Mouse (Mus musculus) embryonic facial prominence, embryonic 12.5 days (tissue): Measurements from ENCODE around the gene Dda1. TPM values are rescaled to one million over a fixed set of nuclear protein-coding genes. Genes with fewer than 3 reads are reported as not detected.

Experiments
- ATAC-seq: fragments of 200-750 bp; cut with Nextera tagmentation; 2 replicates; pipeline ENCODE4 v1.8.0; 2017; ENCODE audit not compliant: insufficient number of reproducible peaks, insufficient read depth, low FRiP score, low TSS enrichment
- H3K27ac ChIP-seq: fragments of 300-500 bp; sonication (generic); 2 replicates; pipeline ENCODE4 v1.5.1; 2016; ENCODE audit warnings: mild to moderate bottlenecking
- H3K27me3 ChIP-seq: fragments of 300-500 bp; sonication (generic); 2 replicates; pipeline ENCODE4 v1.6.1; 2016; ENCODE audit warnings: mild to moderate bottlenecking, moderate library complexity
- H3K36me3 ChIP-seq: fragments of 300-500 bp; sonication (generic); 2 replicates; pipeline ENCODE4 v1.6.1; 2016; ENCODE audit warnings: mild to moderate bottlenecking
- H3K4me1 ChIP-seq: fragments of 300-500 bp; sonication (generic); 2 replicates; pipeline ENCODE4 v1.6.1; 2016
- H3K4me2 ChIP-seq: fragments of 300-500 bp; sonication (generic); replicated peaks from 2 replicates; pipeline ENCODE4 v1.6.1; 2016; ENCODE audit warnings: mild to moderate bottlenecking, moderate library complexity
- H3K4me3 ChIP-seq: fragments of 300-500 bp; sonication (generic); 2 replicates; pipeline ENCODE4 v1.5.1; 2016; ENCODE audit warnings: mild to moderate bottlenecking
- H3K9ac ChIP-seq: fragments of 300-500 bp; sonication (generic); 2 replicates; pipeline ENCODE4 v1.6.1; 2016; ENCODE audit warnings: mild to moderate bottlenecking, moderate library complexity
- H3K9me3 ChIP-seq: fragments of 300-500 bp; sonication (generic); 2 replicates; pipeline ENCODE4 v1.6.1; 2016; ENCODE audit warnings: mild to moderate bottlenecking, moderate library complexity
- WGBS: fragments of 180-500 bp; shearing (Covaris S2); methylation state at CpG from one replicate; pipeline ENCODE4 v1.1.7; 2016; 5-methylcytosine and 5-hydroxymethylcytosine counted together
- polyA plus RNA-seq: library from polyadenylated mRNA; unstranded; fragments of >200 nt; fragmentation: Nextera tagmentation; extraction: Ambion mirVana; gene quantifications from 2 replicates; pipeline ENCODE4 v1.2.1, GENCODE M21; 2016

Gene Dda1
- polyA plus RNA-seq, 1 experiment from 2014 or later = 108 TPM

DNA sequence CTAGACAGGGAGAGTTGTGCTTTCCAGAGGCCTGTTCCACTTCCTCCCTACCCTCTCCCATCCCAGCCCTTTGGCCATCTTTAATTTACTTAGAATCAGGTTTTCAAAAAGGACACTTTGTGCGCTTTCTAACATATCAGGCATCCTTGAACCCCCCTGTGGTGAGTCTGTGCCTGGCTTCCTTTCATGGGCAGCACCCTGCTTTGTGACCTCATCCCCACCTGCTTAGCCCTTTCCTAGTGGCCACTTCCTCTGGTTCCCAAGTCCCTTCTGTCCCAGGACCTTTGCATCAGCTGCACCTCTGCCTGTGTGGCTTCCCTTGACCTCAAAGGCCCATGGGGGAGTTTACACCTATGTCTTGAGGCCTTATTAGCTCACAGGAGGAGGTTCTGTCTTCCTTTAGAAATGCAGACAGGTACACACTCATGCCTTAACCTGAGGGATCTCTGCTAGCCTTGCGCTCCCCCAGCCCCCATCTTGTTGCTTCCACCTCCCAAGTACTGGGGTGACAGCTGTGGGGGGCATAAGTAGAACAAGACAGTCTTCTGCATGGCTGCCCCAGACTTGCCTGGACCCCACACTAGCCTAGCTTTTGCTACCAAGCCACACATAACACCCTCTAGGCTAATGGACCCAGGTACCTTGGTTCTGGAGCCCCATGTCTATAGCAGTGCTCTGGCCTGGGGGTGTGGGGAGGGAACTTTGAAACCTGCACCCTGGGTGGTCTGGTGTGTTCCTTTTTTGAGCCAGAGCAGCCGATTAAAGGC lies 1.3 kb downstream of the Dda1 start:
- WGBS = 82% methylated on average over 3 of the region's 3 CpGs
- peak overlapping the region; percentile 85 for H3K9ac ChIP-seq
- no peaks in the 10 kb centered on the region for H3K27me3 ChIP-seq
- no peak overlapping the region for H3K27ac ChIP-seq
- H3K9me3 ChIP-seq = no peaks in the 10 kb centered on the region
- peaks cover 47% of the 10 kb centered on the region for H3K36me3 ChIP-seq
- H3K4me1 ChIP-seq = peaks cover 16% of the 10 kb centered on the region
- H3K4me2 ChIP-seq = peak overlapping the region; percentile 88
- no peak for ATAC-seq
- H3K4me3 ChIP-seq = peak overlapping the region; percentile 90

DNA sequence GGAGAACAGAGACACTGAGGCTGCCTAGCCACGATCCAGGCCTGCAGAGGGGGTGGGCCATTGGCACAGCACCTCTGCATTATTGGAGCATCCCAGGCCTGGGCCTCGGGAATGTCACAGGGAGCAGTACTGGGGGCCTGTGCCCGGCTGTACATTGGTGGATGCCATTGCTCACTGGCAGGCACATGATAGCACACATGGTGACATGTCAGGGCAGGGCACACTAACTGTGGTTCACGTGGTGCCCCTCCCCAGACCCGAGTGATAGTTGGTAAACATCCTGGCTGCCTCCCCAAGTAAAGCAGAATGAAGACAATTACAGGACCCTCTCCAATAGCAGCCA lies 1.9 kb downstream of the Dda1 start:
- H3K4me3 ChIP-seq = 0 out of 2 replicates have a peak overlapping the region, but pooled peaks have one; percentile 90
- peaks cover 51% of the 10 kb centered on the region for H3K36me3 ChIP-seq
- no peak for ATAC-seq
- H3K9me3 ChIP-seq = no peaks in the 10 kb centered on the region
- H3K27ac ChIP-seq = no peak overlapping the region
- H3K9ac ChIP-seq = no peak overlapping the region
- H3K4me1 ChIP-seq = peaks cover 15% of the 10 kb centered on the region
- H3K4me2 ChIP-seq = no peak overlapping the region
- WGBS = 86% methylated on average over 5 of the region's 5 CpGs
- no peaks in the 10 kb centered on the region for H3K27me3 ChIP-seq

DNA sequence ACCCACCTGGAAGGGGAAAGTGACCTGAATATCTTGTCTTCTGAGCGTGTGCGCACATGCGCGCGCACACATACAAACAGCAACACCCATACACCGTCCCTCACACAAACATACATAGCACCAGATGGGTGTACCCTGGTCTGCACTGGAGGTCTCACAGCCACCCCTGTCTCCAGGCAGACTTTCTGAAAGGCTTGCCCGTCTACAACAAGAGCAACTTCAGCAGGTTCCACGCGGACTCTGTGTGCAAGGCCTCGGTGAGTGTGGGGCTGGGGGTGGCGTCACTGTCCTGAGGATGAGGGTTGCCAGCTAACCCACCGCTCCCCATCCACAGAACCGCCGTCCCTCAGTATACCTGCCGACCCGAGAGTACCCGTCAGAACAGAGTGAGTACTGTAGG lies 2.9 kb downstream of the Dda1 start:
- H3K9ac ChIP-seq = no peak overlapping the region
- H3K4me1 ChIP-seq = peaks cover 18% of the 10 kb centered on the region
- no peak overlapping the region for H3K4me3 ChIP-seq
- peaks cover 51% of the 10 kb centered on the region for H3K36me3 ChIP-seq
- H3K27me3 ChIP-seq = no peaks in the 10 kb centered on the region
- H3K4me2 ChIP-seq = no peak overlapping the region
- ATAC-seq = no peak
- no peaks in the 10 kb centered on the region for H3K9me3 ChIP-seq
- no peak overlapping the region for H3K27ac ChIP-seq
- WGBS = 94% methylated on average over 17 of the region's 17 CpGs

DNA sequence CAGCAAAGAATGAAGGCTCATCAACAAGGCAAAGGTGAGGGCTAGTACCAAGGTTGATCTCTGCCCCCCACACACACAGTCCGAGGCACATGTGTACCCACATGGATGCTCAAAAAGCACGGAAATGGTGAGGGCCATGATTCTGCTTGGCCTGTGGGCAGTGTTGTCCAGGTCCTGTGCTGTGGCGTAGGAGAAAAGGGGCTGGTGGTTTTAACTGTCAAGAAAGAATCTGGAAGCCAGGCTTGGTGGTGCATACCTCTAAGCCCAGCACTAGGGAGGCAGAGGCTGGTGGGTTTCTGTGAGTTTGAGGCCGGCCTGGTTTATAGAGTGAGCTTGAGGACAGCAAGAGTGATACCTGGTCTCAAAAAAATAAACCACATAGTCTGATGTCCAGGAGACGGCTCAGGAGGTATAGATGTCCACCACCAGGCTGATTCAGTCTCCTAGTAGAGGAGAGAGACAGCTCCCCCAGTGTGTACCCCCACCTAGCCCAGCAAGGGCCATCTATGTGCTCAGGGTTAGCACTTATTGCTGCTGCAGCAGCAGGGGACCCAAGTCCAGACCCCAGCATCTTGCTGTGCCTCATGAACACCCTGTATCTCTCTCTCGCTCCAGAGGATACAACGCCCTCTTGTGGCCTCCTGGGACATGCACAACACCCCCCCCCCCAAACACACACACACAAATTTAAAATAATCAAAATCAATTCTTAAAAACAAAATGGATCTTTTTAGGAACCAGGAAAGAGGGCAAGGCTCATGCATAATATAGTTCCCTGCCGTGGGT lies 3.8 kb downstream of the Dda1 start:
- no peak overlapping the region for H3K4me2 ChIP-seq
- ATAC-seq = no peak
- H3K36me3 ChIP-seq = peaks cover 51% of the 10 kb centered on the region
- H3K9ac ChIP-seq = no peak overlapping the region
- no peak overlapping the region for H3K4me3 ChIP-seq
- peaks cover 28% of the 10 kb centered on the region for H3K4me1 ChIP-seq
- no peaks in the 10 kb centered on the region for H3K9me3 ChIP-seq
- no peak overlapping the region for H3K27ac ChIP-seq
- H3K27me3 ChIP-seq = no peaks in the 10 kb centered on the region
- 81% methylated on average over 8 of the region's 8 CpGs for WGBS

DNA sequence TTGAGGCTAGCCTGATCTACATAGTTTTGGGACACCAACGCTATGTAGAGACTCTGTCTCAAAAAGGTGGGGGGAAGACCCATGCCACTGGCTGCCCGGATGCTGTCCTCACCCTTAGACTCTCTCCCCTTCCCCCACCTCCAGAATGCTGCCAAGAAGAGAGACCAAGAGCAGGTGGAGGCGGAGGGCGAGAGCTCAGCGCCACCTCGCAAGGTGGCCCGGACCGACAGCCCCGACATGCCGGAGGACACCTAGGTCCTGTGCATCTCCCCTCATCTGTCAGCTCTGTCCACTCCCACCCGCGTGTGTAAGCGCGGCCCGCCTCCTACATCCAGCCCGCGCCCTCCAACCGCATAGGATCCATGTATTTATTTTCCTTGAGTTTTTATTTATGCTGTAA lies 5.3 kb downstream of the Dda1 start:
- no peaks in the 10 kb centered on the region for H3K9me3 ChIP-seq
- H3K36me3 ChIP-seq = peaks cover 57% of the 10 kb centered on the region
- H3K9ac ChIP-seq = no peak overlapping the region
- 90% methylated on average over 18 of the region's 18 CpGs for WGBS
- H3K27ac ChIP-seq = no peak overlapping the region
- no peak for ATAC-seq
- no peak overlapping the region for H3K4me3 ChIP-seq
- peaks cover 28% of the 10 kb centered on the region for H3K4me1 ChIP-seq
- H3K4me2 ChIP-seq = no peak overlapping the region
- H3K27me3 ChIP-seq = no peaks in the 10 kb centered on the region

DNA sequence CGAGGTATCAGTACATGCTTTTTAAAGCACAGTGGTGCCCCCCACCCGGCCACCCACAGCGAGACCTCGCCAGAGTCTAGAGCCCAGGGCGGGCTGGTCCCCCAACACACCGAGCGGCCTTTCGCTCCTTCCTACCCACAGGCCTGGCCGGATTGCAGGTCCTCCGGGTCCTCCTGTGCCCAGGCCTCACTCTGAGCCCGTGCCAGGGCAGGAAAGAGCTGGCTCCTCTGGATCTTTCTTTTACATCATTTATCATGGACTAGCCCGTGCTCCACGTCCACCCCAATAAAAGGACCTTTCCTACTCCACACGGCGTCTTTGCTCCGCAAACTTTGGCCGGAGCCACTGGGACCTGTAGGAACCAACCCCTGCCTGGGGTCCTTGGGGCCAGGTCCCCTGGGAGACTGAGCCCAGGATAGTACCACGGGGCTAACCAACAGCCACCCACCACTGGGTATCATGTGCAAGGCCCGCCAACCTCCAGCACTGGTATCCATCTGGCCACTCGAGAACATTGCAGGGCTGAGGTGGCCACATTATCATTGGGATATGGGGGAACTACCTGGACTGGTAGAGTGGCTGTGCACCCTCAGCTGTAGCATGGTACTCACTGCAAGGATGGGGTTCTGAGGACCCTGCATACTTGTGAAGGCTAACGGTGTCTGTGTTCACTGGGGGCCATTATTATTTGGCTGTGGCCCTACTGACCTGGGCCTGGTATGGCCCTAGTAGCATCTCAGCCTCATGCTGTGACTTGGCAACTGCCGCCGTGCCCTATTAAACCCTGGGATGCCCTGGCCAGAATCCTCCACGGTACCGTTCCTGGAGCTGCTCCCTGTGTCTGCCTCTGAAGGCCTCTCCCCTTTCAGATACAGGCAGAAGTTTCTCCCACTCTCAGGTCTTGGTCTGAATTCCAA lies 6.0 kb downstream of the Dda1 start:
- 90% methylated on average over 25 of the region's 25 CpGs for WGBS
- H3K4me3 ChIP-seq = no peak overlapping the region
- H3K27me3 ChIP-seq = no peaks in the 10 kb centered on the region
- no peak overlapping the region for H3K4me2 ChIP-seq
- H3K27ac ChIP-seq = no peak overlapping the region
- no peaks in the 10 kb centered on the region for H3K9me3 ChIP-seq
- peaks cover 23% of the 10 kb centered on the region for H3K4me1 ChIP-seq
- peaks cover 62% of the 10 kb centered on the region for H3K36me3 ChIP-seq
- H3K9ac ChIP-seq = no peak overlapping the region
- ATAC-seq = no peak

DNA sequence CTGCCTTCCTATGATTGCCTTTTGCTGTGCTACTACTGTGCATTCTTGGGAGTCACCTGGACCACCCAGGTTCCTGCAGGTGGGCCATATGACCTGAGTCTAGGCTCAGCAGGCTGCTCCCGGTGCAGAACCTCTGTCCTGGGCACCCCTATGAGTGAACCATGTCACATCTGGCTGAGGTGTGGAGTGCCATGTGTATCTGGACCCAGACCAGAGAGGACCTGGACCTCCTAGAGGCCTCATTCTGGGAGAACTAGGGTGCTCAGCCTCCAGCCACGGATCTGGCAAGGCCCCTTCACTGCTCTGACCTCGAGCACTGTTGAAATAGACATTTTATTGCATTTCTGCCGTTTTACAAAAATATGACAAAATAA lies 6.7 kb downstream of the Dda1 start:
- H3K27ac ChIP-seq = 0 out of 2 replicates have a peak overlapping the region, but pooled peaks have one; percentile 85
- peak overlapping the region; percentile 60 for H3K4me3 ChIP-seq
- H3K27me3 ChIP-seq = no peaks in the 10 kb centered on the region
- H3K9me3 ChIP-seq = no peaks in the 10 kb centered on the region
- WGBS = 21% methylated on average over 4 of the region's 4 CpGs
- H3K4me1 ChIP-seq = peaks cover 18% of the 10 kb centered on the region
- peak overlapping the region; percentile 91 for H3K4me2 ChIP-seq
- H3K36me3 ChIP-seq = peaks cover 68% of the 10 kb centered on the region
- no peak for ATAC-seq
- peak overlapping the region; percentile 74 for H3K9ac ChIP-seq

DNA sequence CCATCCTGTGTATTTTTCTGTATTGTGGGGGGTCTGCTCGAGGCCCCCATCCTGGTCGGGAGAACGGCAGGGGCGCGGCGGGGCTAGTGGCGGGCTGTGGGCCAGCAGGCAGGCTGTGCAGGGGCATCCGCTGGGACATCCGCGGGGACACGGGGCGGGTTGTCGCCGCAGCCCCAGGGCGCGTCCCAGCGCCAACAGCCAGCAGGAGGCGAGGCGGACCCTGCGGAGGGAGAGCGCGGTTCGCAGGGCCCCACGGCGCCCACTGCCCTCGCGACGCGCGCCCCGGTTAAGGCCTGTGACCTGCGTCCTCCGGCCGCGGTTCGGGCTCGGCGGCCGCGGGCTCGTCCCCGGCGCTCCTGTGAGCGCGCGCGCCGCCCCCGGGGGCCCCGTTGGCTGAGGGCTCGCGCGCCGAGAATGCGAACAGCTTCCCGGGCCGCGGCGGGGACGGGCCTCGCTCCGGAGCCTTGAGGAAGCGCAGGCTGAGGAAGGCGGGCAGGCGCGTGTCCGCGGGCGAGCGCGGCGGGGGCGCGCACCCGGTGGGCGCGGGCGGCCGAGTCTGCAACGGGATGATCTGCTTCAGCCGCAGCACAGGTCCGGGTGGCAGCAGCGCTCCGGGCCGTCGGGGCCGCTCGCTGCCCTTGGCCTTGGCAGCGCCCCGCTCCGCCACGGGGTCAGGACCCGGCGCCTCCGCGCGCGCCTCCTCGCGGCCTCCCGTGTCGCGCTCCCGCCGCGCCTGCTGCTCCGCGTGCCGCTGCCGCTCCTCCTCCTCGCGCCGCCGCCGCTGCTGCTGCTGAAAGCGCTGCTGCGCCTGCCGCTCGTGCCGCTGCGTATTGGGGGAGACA lies 7.3 kb downstream of the Dda1 start:
- peaks cover 67% of the 10 kb centered on the region for H3K36me3 ChIP-seq
- H3K27me3 ChIP-seq = no peaks in the 10 kb centered on the region
- peak overlapping the region; percentile 60 for H3K4me3 ChIP-seq
- H3K4me1 ChIP-seq = peaks cover 18% of the 10 kb centered on the region
- ATAC-seq = peak; percentile 16; the same call in 1 of the 2 replicates
- peak overlapping the region; percentile 74 for H3K9ac ChIP-seq
- H3K27ac ChIP-seq = peak overlapping the region; percentile 85
- H3K9me3 ChIP-seq = no peaks in the 10 kb centered on the region
- under 1% methylated on average over 77 of the region's 121 CpGs for WGBS
- H3K4me2 ChIP-seq = peak overlapping the region; percentile 91

DNA sequence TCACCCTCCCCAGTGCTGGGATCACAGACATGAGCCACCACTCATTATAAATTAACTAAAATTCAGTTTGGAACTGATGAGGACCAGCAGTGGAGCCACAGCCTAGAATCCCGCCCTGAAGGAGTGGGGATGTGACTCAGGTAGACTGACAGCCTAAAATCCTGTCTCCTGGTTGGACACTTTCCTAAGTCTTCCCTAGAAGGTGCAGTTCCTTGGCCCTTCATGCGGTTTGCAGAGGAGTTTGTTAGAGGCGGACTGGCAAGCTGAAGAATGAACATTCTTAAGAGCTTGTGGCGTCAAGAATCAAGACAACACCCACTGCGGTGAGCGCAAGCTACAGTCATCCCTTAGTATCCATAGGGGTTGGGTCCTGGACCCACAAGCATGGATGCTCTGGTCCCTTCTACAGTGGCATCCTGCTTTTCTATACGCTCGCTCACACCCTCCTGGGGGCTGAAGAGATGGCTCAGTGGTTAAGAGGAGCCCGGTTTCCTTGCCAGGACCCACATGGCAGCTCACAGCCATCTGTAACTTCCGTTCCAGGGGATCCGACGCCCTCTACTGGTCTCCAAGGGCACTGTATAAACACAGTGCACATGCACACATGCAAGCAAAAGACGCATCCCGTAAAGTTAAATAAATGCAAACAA lies 8.3 kb downstream of the Dda1 start:
- Histone ChIP-seq H3K9ac (peak overlapping the region; percentile 74), H3K9me3 (no peaks in the 10 kb centered on the region), H3K4me1 (peaks cover 18% of the 10 kb centered on the region), H3K27me3 (no peaks in the 10 kb centered on the region), H3K4me2 (peak overlapping the region; percentile 91), H3K4me3 (peak overlapping the region; percentile 60), H3K27ac (peak overlapping the region; percentile 85; the same call in 1 of the 2 replicates), H3K36me3 (peaks cover 66% of the 10 kb centered on the region)
- 40% methylated on average over 14 of the region's 14 CpGs for WGBS
- no peak for ATAC-seq

DNA sequence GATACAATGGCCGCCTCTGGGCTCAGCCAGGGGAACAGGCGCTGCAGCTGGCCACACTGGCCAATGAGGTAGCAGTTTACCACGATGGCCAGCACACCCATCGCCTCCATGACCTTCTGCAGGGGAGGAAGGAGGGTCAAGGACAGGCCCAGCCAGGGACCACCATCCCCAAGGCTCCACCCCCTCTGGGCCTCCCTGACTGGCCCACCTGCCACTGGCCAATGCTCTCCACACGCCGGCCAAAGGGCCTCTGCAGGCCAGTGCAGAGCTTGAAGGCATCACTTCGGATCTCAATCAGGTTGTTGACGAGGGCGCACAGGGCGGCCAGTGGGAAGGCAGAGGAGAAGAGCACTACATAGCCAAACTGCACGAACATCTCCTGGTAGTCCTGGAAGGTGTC lies 9.9 kb downstream of the Dda1 start:
- H3K9ac ChIP-seq = no peak overlapping the region
- peaks cover 64% of the 10 kb centered on the region for H3K36me3 ChIP-seq

More for the DNA sequence above, 9.9 kb downstream of the Dda1 start:
- no peaks in the 10 kb centered on the region for H3K27me3 ChIP-seq
- H3K9me3 ChIP-seq = no peaks in the 10 kb centered on the region
- no peak overlapping the region for H3K4me2 ChIP-seq
- peaks cover 18% of the 10 kb centered on the region for H3K4me1 ChIP-seq
- H3K4me3 ChIP-seq = no peak overlapping the region
- 86% methylated on average over 11 of the region's 11 CpGs for WGBS
- no peak overlapping the region for H3K27ac ChIP-seq
- no peak for ATAC-seq
